Mouse (Mus musculus) embryo, embryonic 10.5 days (tissue): ENCODE results near the gene Bcl2l11.

Experiments used
- DNase-seq: peaks from one replicate; pipeline ENCODE4 v3.0.0-alpha.2; 2015; ENCODE audit warnings: low spot score

Gene Bcl2l11

DNA sequence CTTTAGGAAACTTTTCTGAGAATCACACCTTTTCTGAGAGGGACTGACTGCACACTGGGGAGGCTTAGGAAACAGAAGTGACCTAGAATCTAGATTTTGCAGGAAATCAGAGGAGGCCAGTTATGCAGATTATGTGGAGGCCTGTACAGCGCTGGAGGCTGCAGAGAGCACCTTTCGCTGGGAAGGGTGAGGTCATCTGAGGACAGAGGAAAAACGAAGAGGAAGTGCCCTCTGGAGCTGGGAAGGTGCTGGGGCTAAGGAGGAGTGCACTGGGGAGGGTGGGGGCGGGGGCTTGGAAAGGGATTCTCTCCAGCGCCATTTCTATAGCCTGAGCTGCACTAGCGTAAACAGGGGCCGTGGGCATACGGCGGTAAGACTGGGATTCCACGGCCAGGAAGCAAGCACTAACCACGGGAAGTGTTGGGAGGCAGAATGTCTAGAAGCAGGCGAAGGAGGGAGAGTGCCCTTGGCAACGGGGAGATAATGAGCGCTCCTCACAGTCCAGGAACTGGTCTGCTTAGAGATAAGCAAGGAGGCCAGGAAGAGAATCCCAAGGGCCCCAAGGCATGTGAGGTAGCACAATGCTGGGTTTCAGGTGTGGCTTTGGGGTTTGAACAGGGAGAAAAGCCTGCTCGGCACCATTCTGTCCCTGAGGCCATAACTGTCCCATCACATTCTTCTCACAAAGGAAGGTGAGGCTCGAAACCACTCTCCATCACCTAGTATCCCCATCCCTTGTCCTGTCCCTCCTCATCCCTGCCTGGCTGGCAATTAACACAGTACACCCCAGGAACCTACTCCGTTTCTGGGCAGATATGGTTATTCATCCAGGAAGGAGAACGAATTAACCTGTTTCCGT, 85.4 kb downstream of the Bcl2l11 start:
- no peak for DNase-seq

GRCm38 (mm10) chr2:128211881-128212209, 86.0 kb downstream of the Bcl2l11 start:
- no peak for DNase-seq
